Mouse (Mus musculus) stomach, embryonic 16.5 days (tissue): ENCODE results near the gene Skor1. TPM values are rescaled to one million over a fixed set of nuclear protein-coding genes. Genes with fewer than 3 reads are reported as not detected.

Source experiments
- ATAC-seq: fragments of 200-750 bp; cut with Nextera tagmentation; 2 replicates; pipeline ENCODE4 v1.8.0; 2017; ENCODE audit warnings: moderate number of reproducible peaks, moderate TSS enrichment; ENCODE audit not compliant: insufficient read depth, low FRiP score
- H3K27ac ChIP-seq: fragments of 300-500 bp; sonication (generic); 2 replicates; pipeline ENCODE4 v1.5.1; 2014; ENCODE audit warnings: low read length
- H3K27me3 ChIP-seq: fragments of 300-500 bp; sonication (generic); 2 replicates; pipeline ENCODE4 v1.6.1; 2014; ENCODE audit warnings: low read length, control low read depth, mixed read lengths; ENCODE audit not compliant: control insufficient read depth, insufficient read depth
- H3K36me3 ChIP-seq: fragments of 300-500 bp; sonication (generic); 2 replicates; pipeline ENCODE4 v1.6.1; 2014; ENCODE audit warnings: low read length; ENCODE audit not compliant: control insufficient read depth, insufficient read depth
- H3K4me1 ChIP-seq: fragments of 300-500 bp; sonication (generic); 2 replicates; pipeline ENCODE4 v1.6.1; 2014; ENCODE audit warnings: low read length, control low read depth, mixed read lengths; ENCODE audit not compliant: control insufficient read depth, insufficient read depth
- H3K4me2 ChIP-seq: fragments of 300-500 bp; sonication (generic); 2 replicates; pipeline ENCODE4 v1.6.1; 2014; ENCODE audit warnings: low read depth, low read length, mixed read lengths
- H3K4me3 ChIP-seq: fragments of 300-500 bp; sonication (generic); replicated peaks from 2 replicates; pipeline ENCODE4 v1.5.1; 2014; ENCODE audit warnings: mild to moderate bottlenecking, low read length
- H3K9ac ChIP-seq: fragments of 300-500 bp; sonication (generic); 2 replicates; pipeline ENCODE4 v1.6.1; 2014; ENCODE audit warnings: low read length
- H3K9me3 ChIP-seq: fragments of 300-500 bp; sonication (generic); replicated peaks from 2 replicates; pipeline ENCODE4 v1.6.1; 2016; ENCODE audit warnings: low read length, control low read depth; ENCODE audit not compliant: control insufficient read depth
- WGBS: fragments of 180-500 bp; shearing (Covaris S2); extraction: QIAGEN DNeasy Blood & Tissue Kit; methylation state at CpG from one replicate; pipeline ENCODE4 v1.1.7; 2014; 5-methylcytosine and 5-hydroxymethylcytosine counted together
- polyA plus RNA-seq: library from polyadenylated mRNA; unstranded; fragments of >200 nt; fragmentation: Nextera tagmentation; extraction: Ambion mirVana; gene quantifications from 2 replicates; pipeline ENCODE4 v1.2.1, GENCODE M21; 2015

The Skor1 gene
- polyA plus RNA-seq, 1 experiment from 2014 or later, result not detected

DNA sequence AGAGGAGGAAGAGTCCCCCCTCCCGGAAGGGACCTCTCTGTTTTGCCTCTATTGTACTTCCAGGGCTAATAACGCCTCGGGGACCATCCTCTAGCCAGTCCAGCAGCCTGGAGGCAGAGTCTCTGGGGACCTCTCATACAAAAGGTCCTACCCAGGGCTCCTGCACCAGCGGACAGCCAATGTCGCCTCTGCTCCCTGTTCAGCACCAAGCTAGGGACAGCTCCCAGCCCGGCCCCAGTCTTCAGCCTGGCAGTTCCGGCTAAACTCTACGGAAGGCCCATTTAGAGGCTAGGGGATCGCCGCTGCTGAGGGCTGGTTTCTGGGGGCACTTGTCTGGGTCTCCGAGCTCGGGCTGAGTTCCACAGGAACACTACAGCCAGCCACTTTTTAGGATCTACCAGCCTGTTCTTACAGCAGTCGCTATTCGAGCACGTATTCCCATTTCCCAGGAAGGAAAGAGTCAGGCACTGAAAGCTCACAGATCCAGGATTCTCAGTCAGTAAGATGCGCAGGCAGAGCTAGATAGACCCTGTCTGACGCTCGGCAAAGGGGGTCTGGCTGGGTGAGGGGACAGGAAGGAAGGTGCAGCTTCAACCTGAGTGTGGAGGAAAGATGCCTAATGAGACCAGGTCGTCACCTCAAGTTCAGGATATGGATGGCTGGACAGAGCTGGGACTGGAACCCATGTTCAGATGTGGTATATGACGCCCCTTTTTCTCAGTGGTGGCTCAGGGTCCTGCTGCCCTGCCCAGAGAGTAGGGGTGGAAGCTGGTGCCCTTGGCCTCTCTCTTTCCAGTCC is 2.5 kb upstream of the Skor1 start:
- Histone ChIP-seq H3K36me3 (no peaks in the 10 kb centered on the region), H3K9me3 (0 out of 2 replicates have a peak, but pooled peaks cover 3% of the 10 kb centered on the region), H3K27me3 (peaks cover 79% of the 10 kb centered on the region), H3K4me1 (peaks cover 9% of the 10 kb centered on the region; the same call in 1 of the 2 replicates), H3K27ac (no peak overlapping the region), H3K9ac (no peak overlapping the region), H3K4me2 (no peak overlapping the region), H3K4me3 (no peak overlapping the region)
- ATAC-seq, result 0 out of 2 replicates have a peak, but pooled peaks have one; percentile 41
- 3% methylated on average over 20 of the region's 20 CpGs for WGBS

DNA sequence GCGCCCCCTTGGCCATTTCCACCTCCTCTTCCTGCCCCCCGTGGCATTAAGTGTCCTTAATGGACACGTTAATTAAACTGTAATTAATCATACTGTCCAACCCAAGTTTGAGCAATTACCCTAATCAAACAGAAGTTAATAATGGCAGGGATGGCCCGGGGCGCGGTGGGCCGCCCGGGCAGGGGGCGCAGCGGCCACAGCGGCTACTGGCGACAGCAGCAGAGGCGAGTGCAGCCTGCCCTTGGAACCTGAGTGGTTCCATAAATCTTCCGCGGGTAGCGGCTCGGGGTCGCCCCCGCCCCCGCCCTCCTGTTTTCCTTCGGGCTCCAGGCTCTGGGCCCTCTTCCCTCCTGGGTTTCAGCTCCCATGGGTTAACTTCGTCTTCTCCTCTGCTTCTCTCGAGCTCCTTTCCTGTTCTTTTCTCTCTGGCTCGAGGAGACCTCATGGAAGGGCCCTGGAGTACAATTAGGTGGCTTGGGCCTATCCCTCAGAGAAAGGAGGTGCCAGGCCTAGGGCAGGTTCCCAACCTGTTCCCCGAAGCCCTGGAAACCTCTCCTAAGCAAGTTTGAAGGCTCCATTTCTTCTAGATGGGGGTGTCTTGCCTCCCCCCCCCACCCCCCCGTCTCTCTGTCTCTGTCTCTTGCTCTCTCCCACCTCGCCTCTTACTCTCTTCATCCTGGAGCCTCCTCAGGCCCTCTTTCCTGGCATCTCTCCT is 1.5 kb upstream of the Skor1 start:
- 2% methylated on average over 27 of the region's 27 CpGs for WGBS
- no peaks in the 10 kb centered on the region for H3K36me3 ChIP-seq
- no peak overlapping the region for H3K4me2 ChIP-seq
- H3K9me3 ChIP-seq, result 0 out of 2 replicates have a peak, but pooled peaks cover 3% of the 10 kb centered on the region
- H3K27me3 ChIP-seq, result peaks cover 90% of the 10 kb centered on the region
- H3K9ac ChIP-seq, result no peak overlapping the region
- H3K4me3 ChIP-seq, result no peak overlapping the region
- H3K27ac ChIP-seq, result no peak overlapping the region
- ATAC-seq, result no peak
- peaks cover 12% of the 10 kb centered on the region; the same call in 1 of the 2 replicates for H3K4me1 ChIP-seq

DNA sequence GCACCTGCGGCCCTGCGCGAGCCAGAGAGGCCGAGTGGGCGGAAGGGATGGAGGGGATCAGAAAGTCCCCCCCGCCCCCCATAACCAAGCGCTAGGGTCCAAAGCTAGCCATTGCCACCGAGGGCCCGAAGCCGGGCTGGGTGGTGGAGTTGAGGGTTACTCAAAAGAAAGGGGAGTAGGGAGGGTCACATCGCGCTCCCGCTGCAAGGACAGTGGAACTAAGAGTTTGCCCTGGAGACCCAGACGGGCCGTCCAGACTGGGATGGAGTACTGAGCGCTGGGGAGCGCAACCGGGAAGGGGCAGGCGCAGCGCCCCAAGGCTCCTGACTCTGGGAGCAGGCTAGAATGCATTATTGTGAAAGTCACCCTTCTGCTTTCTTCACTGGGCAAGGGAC is 608 bp upstream of the Skor1 start:
- no peak for ATAC-seq
- under 1% methylated on average over 20 of the region's 20 CpGs for WGBS
- H3K27me3 ChIP-seq, result peaks cover 96% of the 10 kb centered on the region
- peak overlapping the region; percentile 43 for H3K4me3 ChIP-seq
- peak overlapping the region; percentile 62 for H3K4me2 ChIP-seq
- H3K27ac ChIP-seq, result no peak overlapping the region
- no peak overlapping the region for H3K9ac ChIP-seq
- no peaks in the 10 kb centered on the region for H3K36me3 ChIP-seq
- 0 out of 2 replicates have a peak, but pooled peaks cover 3% of the 10 kb centered on the region for H3K9me3 ChIP-seq
- peaks cover 12% of the 10 kb centered on the region; the same call in 1 of the 2 replicates for H3K4me1 ChIP-seq

DNA sequence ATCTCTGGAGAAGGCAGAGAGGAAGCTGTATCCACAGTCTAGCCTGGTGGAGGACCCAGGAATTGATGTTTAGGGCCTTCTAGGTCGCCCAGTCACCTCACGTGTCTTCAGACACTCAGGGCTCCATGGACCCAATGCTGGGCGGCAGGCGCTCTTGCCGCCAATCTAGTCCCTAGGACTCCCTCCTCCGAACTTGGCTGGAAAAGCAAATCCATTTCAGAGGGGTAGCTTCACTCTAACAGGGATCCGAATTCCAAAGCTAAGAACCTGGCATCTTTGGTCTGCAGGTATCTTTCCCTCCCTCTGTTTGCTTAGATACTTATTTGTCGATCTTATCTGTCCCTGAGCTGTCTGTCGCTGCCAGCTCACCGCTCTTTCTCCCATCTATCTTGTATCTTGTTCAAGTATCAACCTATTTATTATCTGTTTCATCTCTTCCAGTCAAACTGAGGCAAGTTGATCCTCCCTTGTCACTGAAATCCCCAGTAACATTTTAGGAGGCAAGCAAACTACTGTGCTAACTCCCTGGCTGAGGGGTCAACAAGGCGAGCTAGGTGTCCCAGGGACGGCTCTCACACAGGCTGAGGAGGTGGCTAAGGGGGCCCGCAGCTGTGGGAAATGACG is 863 bp downstream of the Skor1 start:
- H3K4me3 ChIP-seq, result no peak overlapping the region
- no peak overlapping the region for H3K9ac ChIP-seq
- WGBS, result 2% methylated on average over 14 of the region's 14 CpGs
- H3K4me2 ChIP-seq, result no peak overlapping the region
- H3K36me3 ChIP-seq, result no peaks in the 10 kb centered on the region
- H3K9me3 ChIP-seq, result no peaks in the 10 kb centered on the region
- peaks cover 17% of the 10 kb centered on the region; the same call in 1 of the 2 replicates for H3K4me1 ChIP-seq
- peaks cover 100% of the 10 kb centered on the region for H3K27me3 ChIP-seq
- ATAC-seq, result no peak
- H3K27ac ChIP-seq, result no peak overlapping the region

DNA sequence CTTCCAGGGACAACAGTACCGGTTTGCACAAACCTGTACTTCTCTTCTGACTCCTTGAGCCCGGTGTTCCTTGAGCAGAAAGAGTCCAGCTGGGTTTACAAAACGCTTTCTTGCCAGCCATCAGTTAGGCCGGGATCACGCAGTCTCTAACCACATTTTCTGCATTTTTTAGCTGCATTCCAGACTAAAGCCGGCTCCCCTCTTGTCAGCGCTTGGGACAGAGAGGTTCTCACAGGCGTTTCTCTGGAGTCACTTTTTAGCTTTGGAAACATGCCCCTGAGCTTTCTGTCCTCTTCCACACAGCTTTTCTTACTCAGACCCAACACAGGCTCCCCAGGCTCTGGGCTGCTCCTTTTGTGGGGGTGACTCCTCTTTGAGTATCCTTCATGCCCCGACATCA is 1.5 kb downstream of the Skor1 start:
- ATAC-seq, result no peak
- Histone ChIP-seq H3K4me1 (peaks cover 17% of the 10 kb centered on the region; the same call in 1 of the 2 replicates), H3K4me3 (no peak overlapping the region), H3K36me3 (no peaks in the 10 kb centered on the region), H3K9me3 (no peaks in the 10 kb centered on the region), H3K4me2 (no peak overlapping the region), H3K27me3 (peaks cover 100% of the 10 kb centered on the region), H3K9ac (no peak overlapping the region), H3K27ac (no peak overlapping the region)
- under 1% methylated on average over 9 of the region's 9 CpGs for WGBS

DNA sequence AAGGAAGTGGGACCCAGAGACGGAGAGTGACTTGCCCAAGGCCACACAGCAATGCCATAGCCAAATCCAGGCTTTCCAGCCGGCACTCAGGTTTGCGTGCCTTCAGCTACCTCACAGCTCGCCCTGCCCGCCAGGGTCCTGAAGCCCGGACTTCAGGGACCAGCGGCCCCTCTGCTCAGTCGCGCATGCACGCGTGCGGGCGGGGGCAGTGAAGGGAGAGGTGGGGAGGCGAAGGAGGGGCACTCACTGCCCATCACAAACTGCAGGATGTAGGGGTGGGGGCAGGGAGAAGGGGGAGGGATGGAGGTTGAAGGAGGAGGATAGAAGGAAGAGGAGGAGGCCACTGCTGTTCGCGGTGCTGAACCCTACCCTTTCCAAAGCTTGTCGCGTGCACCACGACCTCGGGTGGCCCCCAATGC is 1.9 kb downstream of the Skor1 start:
- no peaks in the 10 kb centered on the region for H3K9me3 ChIP-seq
- no peak overlapping the region for H3K9ac ChIP-seq
- H3K4me1 ChIP-seq, result peaks cover 17% of the 10 kb centered on the region; the same call in 1 of the 2 replicates
- 2% methylated on average over 20 of the region's 20 CpGs for WGBS
- no peak overlapping the region for H3K27ac ChIP-seq
- peak overlapping the region; percentile 40; the same call in 1 of the 2 replicates for H3K4me2 ChIP-seq
- no peaks in the 10 kb centered on the region for H3K36me3 ChIP-seq
- peak overlapping the region; percentile 34 for H3K4me3 ChIP-seq
- ATAC-seq, result no peak
- H3K27me3 ChIP-seq, result peaks cover 100% of the 10 kb centered on the region

DNA sequence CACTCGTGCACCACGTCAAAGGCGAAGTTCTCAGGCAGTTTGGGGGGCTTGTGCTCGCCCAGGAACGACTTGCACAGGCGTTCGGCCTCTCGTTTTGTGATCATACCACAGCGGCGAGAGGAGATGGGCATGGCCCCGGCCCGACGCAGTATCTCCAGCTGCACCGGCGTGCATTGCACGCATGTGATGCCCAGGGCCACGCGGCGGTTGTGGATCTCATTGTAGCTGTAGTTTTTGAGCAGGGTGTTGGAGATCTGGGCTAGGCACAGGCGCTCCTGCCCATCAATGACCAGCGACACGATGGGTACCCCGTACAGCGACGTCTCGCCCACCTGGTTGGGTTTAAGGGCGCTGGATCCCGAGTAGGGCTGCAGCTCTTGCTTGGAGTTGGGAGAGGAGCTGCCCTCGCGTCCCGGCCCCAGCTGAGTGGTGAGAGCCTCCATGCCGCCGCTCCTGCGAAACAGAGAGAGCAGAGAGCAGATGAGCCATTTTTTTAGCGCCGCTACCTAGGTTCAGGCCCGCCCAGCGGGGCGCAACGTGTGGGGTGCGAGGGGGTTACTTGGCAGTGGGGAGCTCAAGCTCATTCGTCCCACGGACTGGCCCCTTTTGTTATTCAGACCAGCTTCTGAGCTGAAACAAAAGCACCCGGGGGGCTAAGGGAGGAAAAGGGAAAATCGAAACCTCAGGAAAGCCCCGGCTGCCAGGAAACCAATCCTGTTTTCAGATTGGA is 2.5 kb downstream of the Skor1 start:
- no peaks in the 10 kb centered on the region for H3K36me3 ChIP-seq
- ATAC-seq, result no peak
- H3K4me3 ChIP-seq, result peak overlapping the region; percentile 34
- H3K9ac ChIP-seq, result no peak overlapping the region
- H3K9me3 ChIP-seq, result no peaks in the 10 kb centered on the region
- WGBS, result 1% methylated on average over 46 of the region's 46 CpGs
- H3K4me1 ChIP-seq, result peaks cover 17% of the 10 kb centered on the region; the same call in 1 of the 2 replicates
- no peak overlapping the region for H3K27ac ChIP-seq
- peak overlapping the region; percentile 40 for H3K4me2 ChIP-seq
- H3K27me3 ChIP-seq, result peaks cover 100% of the 10 kb centered on the region

DNA sequence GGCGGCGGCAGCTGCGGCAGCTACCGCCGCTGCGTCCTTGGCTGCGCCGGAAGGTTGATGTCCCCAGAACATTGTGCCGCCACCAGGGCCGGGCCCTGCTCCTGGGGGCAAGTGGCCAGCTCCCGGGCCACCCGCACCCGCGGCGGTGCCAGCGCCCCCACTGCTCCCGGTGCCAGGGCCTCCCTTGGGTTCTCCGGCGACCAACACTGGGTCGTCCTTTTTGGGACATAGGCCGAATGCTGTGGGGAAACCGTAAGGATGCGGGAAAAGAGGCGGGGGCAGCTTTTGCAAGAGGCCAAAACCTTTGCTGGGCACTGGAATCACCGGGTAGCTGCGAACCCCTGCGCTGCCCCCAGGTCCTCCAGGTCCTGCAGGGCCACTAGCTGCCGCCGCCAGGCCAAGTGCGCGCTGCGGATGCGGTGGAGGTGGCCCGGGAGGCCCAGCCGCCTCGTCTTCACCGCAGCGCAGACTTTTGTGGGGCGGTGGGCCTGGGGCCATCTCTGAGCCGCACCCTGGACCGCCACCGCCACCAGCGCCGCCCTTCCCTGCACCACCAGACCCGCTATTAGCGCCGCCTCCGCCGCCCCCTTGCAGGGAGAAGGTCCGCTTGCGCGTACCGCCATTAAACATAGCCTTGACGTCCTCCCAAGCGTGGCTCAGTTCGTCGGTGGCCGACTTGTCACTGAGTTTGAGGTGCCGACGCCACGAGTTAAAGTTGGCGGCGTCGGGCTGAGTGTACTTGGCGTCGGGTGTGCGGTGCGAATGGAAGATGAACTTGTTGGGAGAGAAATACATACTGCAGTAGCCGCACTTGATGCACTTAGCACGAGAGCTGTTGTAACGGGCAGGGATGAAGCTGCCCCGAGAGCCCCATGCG is 3.3 kb downstream of the Skor1 start:
- 1% methylated on average over 73 of the region's 73 CpGs for WGBS
- Histone ChIP-seq H3K4me2 (peak overlapping the region; percentile 11; the same call in 1 of the 2 replicates), H3K27ac (no peak overlapping the region), H3K9me3 (no peaks in the 10 kb centered on the region), H3K4me1 (peaks cover 17% of the 10 kb centered on the region; the same call in 1 of the 2 replicates), H3K4me3 (peak overlapping the region; percentile 11; the same call in 1 of the 2 replicates), H3K9ac (no peak overlapping the region), H3K27me3 (peaks cover 100% of the 10 kb centered on the region), H3K36me3 (no peaks in the 10 kb centered on the region)
- ATAC-seq, result no peak
